Mouse (Mus musculus): Measurements from ENCODE around the gene Endog.

DNA sequence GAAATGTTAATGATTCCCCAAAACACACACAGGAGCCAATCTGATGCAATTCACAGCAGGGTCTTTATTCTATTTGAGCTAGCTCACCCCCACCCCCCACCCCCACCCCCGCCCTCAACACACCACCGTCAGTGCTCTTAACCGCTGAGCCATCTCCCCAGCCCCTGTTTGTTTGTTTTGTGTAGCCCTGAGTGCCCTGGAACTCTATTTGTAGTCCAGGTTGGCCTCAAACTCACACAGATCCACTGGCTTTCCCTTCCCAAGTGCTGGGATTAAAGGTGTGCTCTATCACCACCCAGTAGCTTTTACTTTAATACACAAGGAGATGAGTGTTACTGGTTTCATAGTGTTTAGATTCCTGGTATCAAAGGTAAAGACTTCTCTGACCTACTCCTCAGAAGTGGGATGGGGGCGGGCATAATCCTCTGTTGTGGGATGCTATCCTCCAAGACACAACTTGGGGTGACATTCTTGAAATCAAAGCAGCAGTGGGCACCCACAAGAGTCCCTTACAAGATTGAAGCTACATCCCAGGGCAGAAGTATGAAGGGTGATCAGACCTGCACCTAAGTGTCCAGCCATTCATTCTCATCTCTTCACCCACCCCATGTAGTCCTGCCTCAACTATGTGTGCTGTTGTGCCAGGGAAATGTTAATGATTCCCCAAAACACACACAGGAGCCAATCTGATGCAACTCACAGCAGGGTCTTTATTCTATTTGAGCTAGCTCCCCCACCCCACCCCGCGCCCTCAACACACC lies 40.3 kb downstream of the Endog start:
- no peak for TF ChIP-seq POLR2A (IDR thresholded peaks at IDR 0.05; ENCODE audit: insufficient read depth, low read depth, low read length)
- TF ChIP-seq CTCF (IDR thresholded peaks at IDR 0.05; ENCODE audit: insufficient read depth, low read depth, low read length): no peak

Data from olfactory bulb, adult 2 months (tissue).